Mouse (Mus musculus) WW6 (cell line): ENCODE measurements at regions not wholly inside any gene's neighbourhood (a gene's known extent, or its start where the extent isn't known, plus 50 kb on each side); places are given as distances from the start of the nearest gene placed in this dataset.

Experiments used
- DNase-seq: peaks from one replicate; pipeline ENCODE4 v3.0.0-alpha.2; 2013; ENCODE audit warnings: low read depth, low spot score

DNA sequence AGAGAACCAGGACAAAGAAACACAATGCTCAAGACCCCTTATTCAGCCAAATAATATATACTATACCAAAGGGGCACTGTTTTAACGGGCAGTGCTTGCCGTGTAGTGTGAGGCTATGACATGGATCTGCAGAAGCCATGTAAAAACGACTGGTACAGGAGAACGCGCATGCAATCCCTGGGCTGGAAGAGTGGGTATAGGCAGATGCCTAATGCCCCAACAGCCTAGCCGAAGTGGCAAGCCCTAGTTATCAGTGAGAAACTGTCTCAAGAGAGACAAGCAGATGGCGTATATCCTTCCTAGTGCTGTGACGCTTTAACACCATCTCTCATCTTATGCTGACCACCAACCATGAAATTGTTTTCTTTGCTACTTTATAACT lies 262.8 kb downstream of the Ankrd50 start:
- no peak for DNase-seq

DNA sequence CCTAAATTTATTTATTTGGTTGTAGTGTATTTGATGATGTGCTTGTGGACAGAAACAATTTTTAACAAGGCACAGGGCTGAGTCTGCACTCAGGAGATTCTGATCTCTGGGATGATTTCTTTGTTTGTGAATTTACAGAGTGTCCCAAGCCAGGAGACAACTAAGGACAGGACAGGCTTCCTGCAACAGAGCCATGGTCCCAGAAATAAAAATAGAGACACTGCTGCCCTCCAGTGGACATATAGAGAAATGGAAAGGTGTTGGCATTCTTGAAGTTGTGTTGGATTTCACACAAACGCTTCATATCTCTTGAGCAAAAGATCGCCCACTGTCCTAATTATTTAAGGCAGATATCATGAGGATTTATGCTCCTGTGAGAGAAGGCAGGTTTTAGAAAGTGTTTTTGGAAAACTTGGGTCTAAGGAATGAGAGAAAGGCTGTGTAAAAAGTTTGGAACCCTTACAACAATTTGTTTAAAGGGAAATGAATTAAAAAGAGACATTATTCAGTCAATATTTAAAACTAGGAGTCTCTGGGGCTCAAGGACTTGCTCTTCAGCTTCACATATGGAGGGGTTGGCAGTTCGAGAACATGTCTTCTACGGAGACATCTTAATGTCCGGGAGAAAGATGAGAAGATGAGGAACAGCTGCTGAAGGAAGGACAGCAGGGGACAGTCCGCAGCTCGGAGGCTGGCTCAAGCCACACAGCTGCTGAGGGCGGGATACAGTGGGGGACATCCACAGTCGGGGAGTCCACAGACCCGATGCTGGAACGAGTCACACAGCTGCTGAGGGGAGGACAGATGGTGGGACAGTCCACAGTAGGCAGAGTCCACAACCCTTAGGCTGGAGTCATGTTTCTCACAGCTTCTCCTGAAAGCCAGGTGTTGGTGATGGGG lies 263.5 kb downstream of the Ankrd50 start:
- DNase-seq = no peak

DNA sequence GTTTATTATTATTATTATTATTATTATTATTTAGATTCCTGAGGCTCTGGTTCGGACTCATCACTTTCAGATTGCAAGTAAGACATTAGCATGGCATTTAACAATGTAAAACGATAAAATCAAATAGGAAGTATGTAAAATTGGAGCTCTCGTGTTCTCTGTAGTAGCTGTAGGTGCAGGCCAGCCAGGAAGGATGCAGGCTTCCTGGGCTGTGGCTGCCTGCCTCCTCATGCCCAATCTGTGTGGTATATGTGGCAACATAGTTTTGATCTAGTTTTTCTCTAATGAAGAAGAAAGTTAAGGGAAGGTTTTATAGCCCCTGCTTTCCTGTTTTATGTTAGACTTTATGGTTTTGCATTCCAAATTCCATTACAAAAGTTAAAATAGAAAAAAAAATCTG lies 275.6 kb downstream of the Ankrd50 start:
- no peak for DNase-seq

DNA sequence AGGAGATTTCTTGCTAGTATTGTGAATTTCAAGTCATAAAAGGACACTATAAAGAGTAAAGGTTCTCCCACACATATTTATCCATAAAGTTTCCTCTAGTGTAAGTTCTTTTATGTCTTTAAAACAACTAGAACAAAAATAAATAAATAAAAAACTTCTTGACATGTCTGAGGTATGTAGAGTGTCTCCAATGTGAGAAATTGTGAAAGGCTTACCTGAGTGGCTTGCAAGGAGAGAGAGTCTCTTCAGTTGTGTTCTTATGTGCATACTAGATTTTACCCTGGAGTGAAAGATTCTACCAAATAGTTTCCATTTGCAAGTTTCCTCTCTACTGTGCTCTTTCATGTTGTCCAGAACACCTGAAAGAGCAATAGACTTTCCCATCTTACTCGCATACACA lies 276.8 kb downstream of the Ankrd50 start:
- no peak for DNase-seq

DNA sequence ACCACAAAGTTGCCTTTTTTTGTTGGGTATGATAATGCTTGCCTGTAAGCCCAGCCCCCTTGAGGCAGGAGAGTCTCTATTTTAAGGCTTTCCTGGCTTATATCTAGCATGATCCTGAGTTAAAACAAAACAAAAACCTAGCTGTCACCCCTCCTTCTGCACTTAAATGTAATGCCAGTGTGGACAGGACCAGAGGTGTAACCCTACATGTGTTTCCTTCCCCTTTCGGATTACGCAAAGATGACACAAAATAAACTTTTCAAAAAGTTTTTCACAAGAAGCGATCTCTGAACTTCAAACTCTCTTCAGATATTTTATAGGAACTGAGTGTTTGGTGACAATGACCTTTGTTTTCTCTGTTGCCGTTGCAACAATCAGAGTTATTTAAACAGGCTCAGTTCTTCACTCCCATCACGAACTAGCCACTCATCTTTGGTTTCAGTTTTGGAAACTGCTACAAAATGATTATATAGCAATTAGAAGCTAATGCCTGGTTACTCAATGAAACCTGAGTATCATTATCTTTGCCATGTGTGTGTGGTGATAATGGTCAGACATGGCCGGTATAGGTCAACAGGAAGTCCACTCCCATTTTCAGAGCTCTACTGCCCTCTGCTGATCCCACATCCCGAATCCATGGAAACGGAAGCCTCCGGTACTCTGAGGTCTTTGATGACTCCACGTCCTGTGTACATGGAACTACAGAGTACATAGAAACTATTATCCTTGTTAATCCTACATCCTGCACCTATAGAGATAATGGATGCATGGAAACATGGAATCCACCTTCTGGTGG lies 282.6 kb downstream of the Ankrd50 start:
- no peak for DNase-seq

DNA sequence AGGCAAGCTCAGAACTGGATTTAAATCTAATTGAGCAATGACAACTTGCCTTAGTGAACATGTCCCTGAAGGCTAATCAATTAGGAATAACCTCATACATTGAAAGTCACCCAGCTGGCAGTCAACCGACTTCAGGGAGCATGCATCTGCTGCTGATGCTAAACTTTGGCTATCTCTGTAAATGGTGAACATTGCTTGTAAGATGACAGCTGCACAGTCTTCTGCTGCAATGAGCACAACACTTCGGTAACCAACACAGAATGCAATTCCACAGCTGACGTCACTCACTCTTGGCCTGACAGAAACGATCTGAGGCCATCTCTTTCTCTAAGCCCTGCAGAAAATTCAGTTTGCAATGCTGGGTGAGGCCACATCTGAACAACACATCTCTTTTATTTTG lies 290.6 kb downstream of the Ankrd50 start:
- DNase-seq = no peak

DNA sequence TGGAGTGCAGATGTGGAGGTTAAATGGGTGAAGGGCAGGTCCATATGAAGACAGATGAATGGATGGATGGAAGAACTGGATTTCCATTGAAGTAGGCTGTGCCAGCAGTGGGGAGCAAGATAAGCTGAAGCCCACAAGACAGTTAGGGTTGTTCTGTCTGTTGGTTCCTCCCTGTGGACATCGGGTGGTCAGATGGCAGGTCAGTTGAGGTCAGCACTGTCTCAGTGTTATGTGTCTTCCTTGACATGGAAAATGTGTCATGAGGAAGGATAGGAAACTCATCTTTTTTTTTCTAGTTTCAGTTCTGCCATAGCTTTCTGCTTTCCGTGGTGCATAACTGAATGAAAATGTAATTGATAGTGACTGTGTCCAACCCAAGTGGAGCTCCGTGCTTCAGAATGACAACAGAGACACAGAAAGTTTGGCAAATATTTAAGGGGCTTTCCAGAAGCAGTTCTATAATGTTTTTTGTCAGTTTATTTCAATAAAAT lies 297.2 kb downstream of the Ankrd50 start:
- DNase-seq = no peak

DNA sequence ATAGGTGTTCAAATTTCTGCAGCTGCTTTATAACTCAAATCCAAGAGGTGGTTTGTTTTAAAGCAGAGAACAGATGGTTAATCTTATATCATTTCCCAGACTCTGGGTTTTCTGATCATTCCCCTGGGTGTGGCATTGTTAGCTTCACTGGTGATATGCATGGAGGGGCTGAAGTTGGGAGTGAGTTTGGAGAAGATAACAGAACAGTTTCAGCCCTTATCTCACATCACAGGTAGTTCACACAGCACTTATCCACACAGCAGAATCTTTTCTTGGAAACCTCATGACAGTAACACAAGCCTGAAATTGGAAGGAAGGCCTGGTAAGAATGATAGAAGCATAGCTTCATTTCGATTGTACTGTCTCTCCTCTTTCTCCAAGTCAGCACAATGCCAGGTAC lies 298.1 kb downstream of the Ankrd50 start:
- no peak for DNase-seq

DNA sequence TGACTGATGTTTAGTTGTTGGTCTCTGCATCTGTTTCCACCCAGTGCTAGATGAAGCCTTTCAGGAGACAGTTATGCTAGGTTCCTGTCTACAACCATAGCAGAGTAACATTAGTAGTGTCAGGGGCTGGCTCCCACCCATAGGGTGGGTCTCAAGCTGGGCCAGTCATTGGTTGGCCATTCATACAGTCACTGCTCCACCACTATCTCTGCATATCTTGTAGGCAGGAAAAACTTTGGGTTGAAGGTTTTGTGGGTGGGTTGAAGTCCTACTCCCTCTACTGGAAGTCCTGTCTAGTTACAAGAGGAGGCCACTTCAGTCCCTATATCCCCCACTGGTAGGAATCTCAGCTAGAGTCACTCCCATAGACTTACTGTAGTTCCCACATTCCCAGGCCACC lies 306.3 kb downstream of the Ankrd50 start:
- DNase-seq = no peak

DNA sequence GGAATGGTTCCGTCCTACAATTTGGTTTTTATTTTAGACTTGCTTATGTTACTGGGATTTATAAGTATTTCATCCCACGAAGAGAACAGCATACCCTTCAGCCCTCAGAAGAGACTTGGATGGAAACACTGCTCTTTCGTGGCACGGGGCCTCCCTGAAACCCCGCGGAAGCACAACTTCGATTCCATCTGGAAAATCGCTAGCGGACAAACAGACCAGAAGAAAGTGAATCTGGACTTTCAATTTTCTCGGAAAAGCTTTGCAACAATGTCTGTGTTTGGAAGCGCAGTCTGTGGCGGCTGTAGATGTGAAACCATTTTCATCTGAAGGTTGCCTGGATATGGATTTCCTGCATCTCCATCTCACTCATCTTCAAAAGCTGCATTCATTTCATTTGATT lies 308.7 kb downstream of the Ankrd50 start:
- no peak for DNase-seq

DNA sequence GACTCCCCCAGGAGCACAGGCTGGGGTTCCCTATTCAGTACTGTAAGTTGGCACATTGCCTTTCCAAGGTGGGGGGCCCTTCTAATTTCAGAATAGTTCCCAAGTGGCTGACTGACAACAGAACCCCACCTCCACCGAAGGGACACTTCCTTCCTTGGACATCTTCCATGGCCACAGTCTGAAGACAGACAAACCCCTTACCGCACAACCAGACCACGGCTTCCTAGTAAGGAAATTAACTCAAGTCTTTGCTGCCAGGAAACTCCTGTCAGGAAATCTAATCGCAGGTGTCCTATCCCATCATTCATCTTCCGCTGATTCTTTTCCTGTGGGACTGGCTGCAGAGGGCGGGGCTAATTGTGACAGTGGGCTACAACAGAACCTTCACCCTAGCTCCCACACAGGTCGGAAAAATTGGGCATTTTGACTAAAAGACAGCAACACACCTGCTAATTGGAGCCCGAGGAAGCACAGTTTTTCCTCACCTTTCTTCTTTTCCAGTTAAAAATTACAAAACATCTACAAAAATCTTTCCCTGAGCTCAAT lies 309.8 kb downstream of the Ankrd50 start:
- DNase-seq = no peak

DNA sequence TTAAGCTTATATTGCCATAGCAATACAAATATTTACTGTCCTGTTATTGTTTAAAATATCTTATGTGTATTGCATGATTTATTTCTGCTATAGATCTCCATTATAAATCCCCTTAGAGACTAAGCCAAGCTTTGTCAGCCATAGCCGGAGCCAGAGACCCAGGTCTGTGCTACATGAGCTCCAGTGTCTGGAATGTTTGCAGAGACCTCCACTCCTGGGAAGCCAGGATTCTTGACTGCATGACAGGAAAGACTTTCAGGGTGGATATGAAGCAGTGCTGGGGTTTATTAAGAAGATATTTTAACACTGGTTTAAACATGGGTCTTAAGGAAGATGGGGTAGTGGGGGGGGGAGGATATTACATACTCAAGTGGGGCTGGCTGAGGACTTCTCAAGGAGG lies 332.2 kb downstream of the Ankrd50 start:
- no peak for DNase-seq

DNA sequence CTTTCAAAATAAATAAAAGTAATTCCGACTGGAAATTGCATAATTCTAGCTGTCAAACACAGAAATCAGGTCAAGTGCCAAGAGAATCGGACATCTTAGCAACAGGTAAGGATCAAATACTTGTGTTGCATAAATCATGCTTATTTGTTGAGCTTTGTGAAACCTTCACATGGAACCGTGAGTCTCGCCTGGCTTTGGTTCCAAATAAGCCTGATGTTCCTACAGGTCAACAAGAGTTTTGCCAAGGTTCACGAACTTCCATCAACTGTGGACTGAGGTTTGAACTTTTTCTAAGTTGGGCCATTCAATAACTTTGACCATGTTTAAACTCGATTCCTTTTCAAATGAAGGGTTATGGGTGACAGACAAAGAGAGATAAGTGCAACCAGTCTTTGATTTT lies 332.8 kb downstream of the Ankrd50 start:
- DNase-seq = no peak

DNA sequence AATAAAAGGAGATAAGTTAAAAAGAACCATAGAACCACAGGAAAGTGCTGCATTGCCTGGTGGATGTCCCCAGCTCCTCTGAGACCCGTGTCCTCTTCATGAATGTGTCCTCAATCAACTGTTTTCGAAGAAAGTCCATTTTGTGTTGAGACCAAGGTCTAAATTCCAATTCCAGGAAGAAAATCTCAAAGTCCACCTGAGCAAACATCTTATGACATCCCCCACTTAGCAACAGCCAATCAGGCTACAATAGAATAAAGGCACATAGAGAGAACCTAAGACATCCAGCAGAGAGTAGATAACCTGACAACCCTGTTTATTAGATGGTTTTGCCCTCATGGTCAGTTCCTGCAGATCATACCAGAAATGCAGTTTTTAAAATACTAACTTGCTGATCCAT lies 338.0 kb downstream of the Ankrd50 start:
- DNase-seq = no peak

DNA sequence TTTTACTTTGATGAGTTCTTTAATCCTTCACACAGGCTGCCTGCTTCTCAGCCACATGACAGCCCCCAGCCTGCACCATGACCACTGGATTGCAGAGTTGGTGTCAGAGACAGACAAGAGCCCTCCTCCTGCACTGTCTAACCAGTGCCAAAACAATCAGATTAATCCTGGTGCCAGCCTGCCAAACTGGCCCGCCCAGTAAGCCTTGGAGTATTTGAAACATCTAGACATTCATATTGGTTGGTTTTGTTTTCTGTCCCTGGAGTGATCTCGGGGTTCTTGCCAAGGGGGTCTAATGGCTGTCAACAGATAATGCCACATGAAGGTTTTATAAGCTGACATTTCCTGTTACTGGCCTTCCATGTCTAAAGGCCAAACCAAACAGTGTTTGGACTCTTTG lies 339.2 kb downstream of the Ankrd50 start:
- no peak for DNase-seq

DNA sequence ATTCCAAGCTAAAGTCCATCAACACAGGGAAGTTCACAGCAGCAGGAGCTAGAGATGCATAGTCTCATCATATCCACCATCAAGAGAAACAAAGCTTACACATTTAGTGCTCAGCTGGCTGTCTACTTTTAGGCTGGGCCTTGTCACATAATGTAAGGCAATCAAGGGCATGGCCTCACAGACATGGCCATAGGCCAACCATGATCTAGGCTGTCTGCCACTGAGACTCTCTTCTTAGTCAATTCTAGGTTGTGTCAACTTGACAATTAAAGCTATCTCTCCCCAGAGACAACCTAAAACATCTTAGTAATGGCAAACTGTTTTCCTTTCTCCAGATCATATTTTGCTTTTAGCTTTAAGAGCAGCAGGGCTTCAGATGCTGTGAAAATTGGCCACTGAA lies 340.0 kb downstream of the Ankrd50 start:
- DNase-seq = no peak

DNA sequence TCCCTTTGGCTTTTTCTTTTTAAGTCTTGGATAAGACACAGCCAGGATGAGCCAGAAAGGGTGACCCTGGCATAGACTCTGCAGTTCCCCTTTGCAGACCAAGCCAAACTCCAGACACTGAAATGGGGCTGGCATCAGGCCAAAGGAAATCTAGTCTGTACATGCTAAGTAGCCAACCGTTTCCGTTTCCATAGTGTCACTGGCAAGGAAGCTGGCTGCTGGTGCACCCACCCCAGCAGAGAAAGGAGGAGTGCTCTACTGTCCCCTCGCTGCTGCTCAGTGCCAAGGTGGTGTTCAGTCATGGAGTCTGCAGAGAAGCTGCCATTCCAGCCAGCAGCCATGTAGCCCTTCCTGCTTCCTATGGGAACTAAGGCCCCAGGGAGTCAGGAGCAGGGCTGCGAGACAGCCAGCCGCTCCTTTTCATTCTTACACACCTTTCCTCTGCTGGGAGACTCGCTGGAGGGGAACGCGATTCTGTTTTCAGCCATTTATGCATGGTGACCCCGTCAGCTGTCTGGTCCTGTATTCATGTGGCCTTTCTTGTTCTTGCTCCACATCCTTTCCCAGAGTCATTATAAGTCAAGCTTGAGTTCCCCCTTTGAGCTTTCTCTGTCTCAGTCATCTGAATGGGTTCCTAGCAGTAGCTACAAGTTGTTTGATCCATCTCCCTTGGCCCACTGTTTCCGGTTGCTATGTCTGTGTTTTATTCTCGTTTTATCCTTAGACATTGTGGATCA lies 341.3 kb downstream of the Ankrd50 start:
- DNase-seq = no peak

DNA sequence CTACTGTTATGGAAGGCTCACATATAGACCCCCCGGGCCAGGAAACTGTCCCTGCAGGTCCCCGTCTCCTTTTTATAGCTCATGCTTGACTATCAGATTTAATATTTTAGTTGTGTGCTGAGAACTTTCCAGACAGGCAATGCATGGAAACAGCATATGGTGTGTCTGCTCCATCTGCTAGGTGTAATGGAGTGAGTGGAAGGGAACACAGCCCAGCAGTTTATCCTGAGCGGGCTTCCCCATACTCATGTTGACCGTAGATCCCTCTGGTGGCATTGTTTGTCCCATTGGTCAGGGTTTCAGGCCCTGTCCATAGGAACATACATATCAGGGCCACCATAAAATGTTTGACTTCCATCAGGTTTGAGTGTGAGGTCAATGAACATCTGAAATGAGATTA lies 345.3 kb downstream of the Ankrd50 start:
- no peak for DNase-seq

DNA sequence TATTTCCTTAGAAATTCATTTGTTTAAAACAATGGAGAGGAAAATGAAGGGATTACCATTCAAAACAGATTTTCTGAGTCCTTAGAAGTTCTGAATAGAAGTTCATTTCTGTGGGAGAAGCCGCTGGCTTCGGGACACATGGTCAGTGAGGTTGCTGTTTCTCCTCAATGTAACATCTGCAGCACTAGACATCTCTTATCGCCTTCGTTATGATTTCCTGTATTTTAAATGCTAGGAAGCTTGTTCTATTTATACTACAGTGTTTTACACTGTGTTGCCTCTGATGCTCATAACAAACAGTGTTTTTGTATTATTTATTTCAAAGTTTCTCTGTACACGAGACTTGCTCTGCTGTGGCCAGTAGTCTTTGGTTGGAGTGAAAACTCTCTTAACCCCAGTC lies 346.6 kb downstream of the Ankrd50 start:
- no peak for DNase-seq

DNA sequence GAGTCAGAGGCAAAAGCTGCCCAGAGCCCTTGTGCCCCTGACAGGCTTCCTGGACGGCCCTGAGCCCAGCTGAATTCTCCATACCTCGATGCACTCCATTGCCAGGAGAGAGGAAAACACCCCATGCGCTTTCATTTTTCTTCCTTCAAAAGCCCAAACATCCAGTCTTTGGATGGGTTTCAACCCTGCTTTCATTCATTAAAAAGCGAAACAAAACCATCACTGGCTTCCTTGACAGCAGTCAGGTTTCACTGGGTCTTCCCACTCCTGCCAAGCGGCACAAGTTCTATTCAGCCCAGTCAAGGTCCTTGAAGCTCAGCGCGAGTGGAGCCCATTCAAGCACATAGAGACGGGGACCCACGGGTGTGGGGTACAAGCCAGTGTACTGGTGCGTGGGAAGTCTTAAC lies 348.8 kb downstream of the Ankrd50 start:
- DNase-seq = no peak

DNA sequence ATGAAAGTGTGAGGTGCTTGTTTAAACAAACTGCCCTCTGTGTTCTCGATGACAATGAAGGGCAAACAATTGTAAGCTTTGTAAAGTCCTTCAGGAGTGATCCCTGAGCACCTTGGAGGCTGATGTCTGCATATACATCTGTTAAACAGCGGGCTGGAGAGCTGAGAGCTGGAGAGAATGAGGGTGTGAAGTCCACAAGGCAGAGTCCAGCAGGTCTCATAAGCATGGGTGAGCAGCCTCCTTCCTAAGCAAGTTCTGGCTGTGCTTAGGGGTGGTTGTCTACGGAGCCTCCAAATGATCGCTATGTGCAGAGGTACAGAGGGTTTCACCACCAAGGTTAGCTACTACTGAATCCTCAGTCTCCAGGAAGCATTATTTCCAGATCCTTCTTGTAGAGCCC lies 350.2 kb downstream of the Ankrd50 start:
- no peak for DNase-seq

DNA sequence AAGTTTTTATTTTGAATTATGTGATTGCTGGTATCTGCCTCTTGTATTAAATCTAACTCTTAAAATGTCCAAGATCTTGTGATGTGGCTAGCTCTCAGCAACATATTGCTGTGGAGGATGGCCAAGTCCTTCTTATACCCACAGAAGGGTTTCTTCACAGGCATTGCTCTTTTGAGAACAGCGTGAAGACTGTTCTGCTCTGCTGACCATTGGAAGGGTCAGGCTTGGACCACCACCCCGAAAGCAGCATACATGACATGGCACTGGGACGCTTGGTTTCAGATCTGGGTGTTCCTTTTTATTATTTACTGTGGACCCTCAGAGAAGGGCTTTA lies 352.8 kb downstream of the Ankrd50 start:
- DNase-seq = no peak
